Mouse (Mus musculus) gastrocnemius, postnatal 10 days (tissue): ENCODE measurements around the gene Tjp1. TPM values are rescaled to one million over a fixed set of nuclear protein-coding genes. Genes with fewer than 3 reads are reported as not detected.

ENCODE experiments used
- total RNA-seq, 2 experiments: library from RNA; stranded (reverse); gene quantifications; 2 replicates each; pipeline ENCODE4 v1.2.3; 2021

Gene Tjp1
- total RNA-seq, 2 experiments from 2014 or later, result 48.3 to 56.3 TPM

Other genes with a start within 250 kb of the Tjp1 start
- gene Tarsl2, start 117.1 kb upstream of the Tjp1 start, total RNA-seq, result 10 to 100 TPM; 40.4 to 43.0 TPM
- gene Tm2d3, start 163.4 kb upstream of the Tjp1 start, total RNA-seq, result 10 to 100 TPM; 15.2 to 17.8 TPM